Mouse (Mus musculus) hindbrain, postnatal 0 days (tissue): Measurements from ENCODE around the gene Itpr2. TPM values are rescaled to one million over a fixed set of nuclear protein-coding genes. Genes with fewer than 3 reads are reported as not detected.

Experiments
- ATAC-seq: fragments of 200-750 bp; cut with Nextera tagmentation; 2 replicates; pipeline ENCODE4 v1.8.0; 2017; ENCODE audit warnings: mild to moderate bottlenecking, moderate TSS enrichment, moderate library complexity
- DNase-seq: peaks from one replicate; pipeline ENCODE4 v3.0.0-alpha.2; 2015; ENCODE audit warnings: low spot score
- H3K27ac ChIP-seq: fragments of 300-500 bp; sonication (generic); 2 replicates; pipeline ENCODE4 v1.5.1; 2014; ENCODE audit warnings: mild to moderate bottlenecking
- H3K27me3 ChIP-seq: fragments of 300-500 bp; sonication (generic); 2 replicates; pipeline ENCODE4 v1.6.1; 2014; ENCODE audit warnings: low read length, mixed read lengths; ENCODE audit not compliant: insufficient read depth
- H3K36me3 ChIP-seq: fragments of 300-500 bp; sonication (generic); 2 replicates; pipeline ENCODE4 v1.6.1; 2014; ENCODE audit warnings: low read length, mixed read lengths; ENCODE audit not compliant: insufficient read depth
- H3K4me1 ChIP-seq: fragments of 300-500 bp; sonication (generic); 2 replicates; pipeline ENCODE4 v1.6.1; 2014; ENCODE audit warnings: antibody characterized with exemption, low read length, mixed read lengths; ENCODE audit not compliant: insufficient read depth
- H3K4me2 ChIP-seq: fragments of 300-500 bp; sonication (generic); 2 replicates; pipeline ENCODE4 v1.6.1; 2014; ENCODE audit warnings: low read depth, mild to moderate bottlenecking, low read length, moderate library complexity, mixed read lengths
- H3K4me3 ChIP-seq: fragments of 300-500 bp; sonication (generic); 2 replicates; pipeline ENCODE4 v1.5.1; 2014; ENCODE audit warnings: low read length
- H3K9ac ChIP-seq: fragments of 300-500 bp; sonication (generic); replicated peaks from 2 replicates; pipeline ENCODE4 v1.6.1; 2014; ENCODE audit warnings: mild to moderate bottlenecking, low read length, moderate library complexity, mixed read lengths
- H3K9me3 ChIP-seq: fragments of 300-500 bp; sonication (generic); 2 replicates; pipeline ENCODE4 v1.6.1; 2016; ENCODE audit warnings: low read length, mixed read lengths
- CTCF ChIP-seq: IDR thresholded peaks from 2 replicates; pipeline ENCODE4 v1.5.1; 2016; ENCODE audit warnings: antibody characterized with exemption, control low read depth, low read depth
- WGBS: fragments of 180-500 bp; shearing (Covaris S2); extraction: QIAGEN DNeasy Blood & Tissue Kit; methylation state at CpG from one replicate; pipeline ENCODE4 v1.1.7; 2014; 5-methylcytosine and 5-hydroxymethylcytosine counted together
- polyA plus RNA-seq: library from polyadenylated mRNA; unstranded; fragments of >200 nt; fragmentation: Nextera tagmentation; extraction: Ambion mirVana; gene quantifications from 2 replicates; pipeline ENCODE4 v1.2.1, GENCODE M21; 2015
- total RNA-seq: library from RNA; depleted of rRNA; stranded (reverse); fragments of >200 nt; gene quantifications from 2 replicates; pipeline ENCODE4 v1.2.3, GENCODE M21; 2014

Gene Itpr2
- total and polyA plus RNA-seq, 2 experiments from 2014 or later: 15.3 to 15.7 TPM

- TF ChIP-seq CTCF: no peak
- Histone ChIP-seq H3K9me3 (no peaks in the 10 kb centered on the region), H3K36me3 (no peaks in the 10 kb centered on the region), H3K4me3 (no peak overlapping the region), H3K27ac (no peak overlapping the region), H3K4me1 (no peaks in the 10 kb centered on the region), H3K9ac (no peak overlapping the region), H3K27me3 (no peaks in the 10 kb centered on the region), H3K4me2 (no peak overlapping the region)
- DNase-seq: no peak
- 65% methylated on average over 7 of the region's 7 CpGs for WGBS
- no peak for ATAC-seq
Observed at GRCm38 (mm10) chr6:146283981-146284380, 218.0 kb downstream of the Itpr2 start.

- H3K4me3 ChIP-seq: no peak overlapping the region
Observed at GRCm38 (mm10) chr6:146282061-146282659, 219.9 kb downstream of the Itpr2 start.

GRCm38 (mm10) chr6:146281176-146281899, 220.7 kb downstream of the Itpr2 start:
- Histone ChIP-seq H3K4me1 (no peaks in the 10 kb centered on the region), H3K4me2 (no peak overlapping the region), H3K4me3 (no peak overlapping the region), H3K9ac (no peak overlapping the region), H3K36me3 (no peaks in the 10 kb centered on the region), H3K27me3 (no peaks in the 10 kb centered on the region), H3K27ac (no peak overlapping the region), H3K9me3 (no peaks in the 10 kb centered on the region)
- peak; percentile 54 for TF ChIP-seq CTCF
- ATAC-seq: no peak
- WGBS: 91% methylated on average over 24 of the region's 24 CpGs
- DNase-seq: no peak

More at GRCm38 (mm10) chr6:146282061-146282659, 219.9 kb downstream of the Itpr2 start:
- H3K9me3 ChIP-seq: no peaks in the 10 kb centered on the region
- no peak overlapping the region for H3K27ac ChIP-seq
- no peak overlapping the region for H3K4me2 ChIP-seq
- H3K36me3 ChIP-seq: no peaks in the 10 kb centered on the region
- WGBS: 54% methylated on average over 7 of the region's 7 CpGs
- no peak for TF ChIP-seq CTCF
- peak; percentile 42 for DNase-seq
- no peak for ATAC-seq
- no peaks in the 10 kb centered on the region for H3K4me1 ChIP-seq
- H3K27me3 ChIP-seq: no peaks in the 10 kb centered on the region
- H3K9ac ChIP-seq: no peak overlapping the region

- ATAC-seq (no peak), DNase-seq (no peak)
- Histone ChIP-seq H3K4me3 (no peak overlapping the region), H3K4me2 (no peak overlapping the region), H3K36me3 (no peaks in the 10 kb centered on the region), H3K27me3 (no peaks in the 10 kb centered on the region), H3K4me1 (no peaks in the 10 kb centered on the region), H3K9me3 (no peaks in the 10 kb centered on the region), H3K9ac (no peak overlapping the region), H3K27ac (no peak overlapping the region)
- TF ChIP-seq CTCF: 0 out of 2 replicates have a peak, but pooled peaks have one; percentile 1
- 91% methylated on average over 5 of the region's 5 CpGs for WGBS
Observed at GRCm38 (mm10) chr6:146273256-146273655, 228.8 kb downstream of the Itpr2 start.

GRCm38 (mm10) chr6:146272253-146273036, 229.6 kb downstream of the Itpr2 start:
- no peaks in the 10 kb centered on the region for H3K4me1 ChIP-seq
- H3K36me3 ChIP-seq: no peaks in the 10 kb centered on the region
- H3K27me3 ChIP-seq: no peaks in the 10 kb centered on the region
- TF ChIP-seq CTCF: peak; percentile 85
- 77% methylated on average over 5 of the region's 5 CpGs for WGBS
- no peak overlapping the region for H3K4me2 ChIP-seq
- ATAC-seq: peak; percentile 77; the same call in 1 of the 2 replicates
- DNase-seq: peak; percentile 89
- H3K27ac ChIP-seq: no peak overlapping the region
- no peak overlapping the region for H3K9ac ChIP-seq
- H3K4me3 ChIP-seq: no peak overlapping the region
- no peaks in the 10 kb centered on the region for H3K9me3 ChIP-seq

GRCm38 (mm10) chr6:146270776-146271533, 231.1 kb downstream of the Itpr2 start:
- Histone ChIP-seq H3K9ac (no peak overlapping the region), H3K27ac (no peak overlapping the region), H3K36me3 (no peaks in the 10 kb centered on the region), H3K9me3 (no peaks in the 10 kb centered on the region), H3K4me3 (no peak overlapping the region), H3K27me3 (no peaks in the 10 kb centered on the region), H3K4me2 (0 out of 2 replicates have a peak overlapping the region, but pooled peaks have one; percentile 17), H3K4me1 (no peaks in the 10 kb centered on the region)
- 28% methylated on average over 12 of the region's 12 CpGs for WGBS
- TF ChIP-seq CTCF: no peak
- ATAC-seq (peak; percentile 92), DNase-seq (peak; percentile 78)
